Mouse (Mus musculus) gonadal fat pad, adult 2 months (tissue): Measurements from ENCODE around the gene Vwa8. TPM values are rescaled to one million over a fixed set of nuclear protein-coding genes. Genes with fewer than 3 reads are reported as not detected.

Experiments
- DNase-seq: peaks from one replicate; pipeline ENCODE4 v3.0.0-alpha.2; 2012; ENCODE audit warnings: low read depth
- polyA plus RNA-seq: library from polyadenylated mRNA; depleted of rRNA; stranded (reverse); fragments of >200 nt; gene quantifications from 2 replicates; pipeline ENCODE4 v1.2.3, GENCODE M21; 2012; rRNA removed

Gene Vwa8
- polyA plus RNA-seq, 1 experiment, result 22.2 TPM

GRCm38 (mm10) chr14:79227955-79228354 is 379.1 kb downstream of the Vwa8 start:
- DNase-seq, result no peak

GRCm38 (mm10) chr14:79231677-79232076 is 382.8 kb downstream of the Vwa8 start:
- DNase-seq, result no peak

- DNase-seq, result no peak
These were observed 384.8 kb downstream of the Vwa8 start for GRCm38 (mm10) chr14:79233697-79234096.

- no peak for DNase-seq
These were observed 385.7 kb downstream of the Vwa8 start for GRCm38 (mm10) chr14:79234513-79234912.

- DNase-seq, result no peak
These were observed 386.3 kb downstream of the Vwa8 start for GRCm38 (mm10) chr14:79235157-79235556.

- DNase-seq, result no peak
These were observed 387.4 kb downstream of the Vwa8 start for GRCm38 (mm10) chr14:79236261-79236660.

GRCm38 (mm10) chr14:79239402-79239801 is 390.6 kb downstream of the Vwa8 start:
- DNase-seq, result no peak

- DNase-seq, result no peak
These were observed 392.3 kb downstream of the Vwa8 start for GRCm38 (mm10) chr14:79241057-79241570.

- no peak for DNase-seq
These were observed 393.0 kb downstream of the Vwa8 start for GRCm38 (mm10) chr14:79241656-79242385.

- no peak for DNase-seq
These were observed 393.5 kb downstream of the Vwa8 start for GRCm38 (mm10) chr14:79242386-79242720.

GRCm38 (mm10) chr14:79243038-79243883 is 394.4 kb downstream of the Vwa8 start:
- DNase-seq, result no peak

- no peak for DNase-seq
These were observed 395.7 kb downstream of the Vwa8 start for GRCm38 (mm10) chr14:79244571-79244970.

GRCm38 (mm10) chr14:79251727-79252285 is 403.0 kb downstream of the Vwa8 start:
- DNase-seq, result no peak

Other genes with a start within 250 kb of the Vwa8 start
- gene Dgkh, start 116.3 kb upstream of the Vwa8 start, polyA plus RNA-seq, result 2.1 and 2.5 TPM in 2 replicates